Mouse (Mus musculus) retina, embryonic 14.5 days (tissue): ENCODE measurements at regions not wholly inside any gene's neighbourhood (a gene's known extent, or its start where the extent isn't known, plus 50 kb on each side); places are given as distances from the start of the nearest gene placed in this dataset.

ENCODE experiments used
- DNase-seq: peaks from one replicate; pipeline ENCODE4 v3.0.0-alpha.2; 2015; ENCODE audit warnings: low spot score

- peak; percentile 83 for DNase-seq
Observed at GRCm38 (mm10) chr4:35417866-35418265, 191.9 kb upstream of the C9orf72 start.

GRCm38 (mm10) chr4:35413488-35413887, 187.5 kb upstream of the C9orf72 start:
- DNase-seq = peak; percentile 32

GRCm38 (mm10) chr4:35405301-35406006, 179.5 kb upstream of the C9orf72 start:
- no peak for DNase-seq

- no peak for DNase-seq
Observed at GRCm38 (mm10) chr4:35404068-35404467, 178.1 kb upstream of the C9orf72 start.

- no peak for DNase-seq
Observed at GRCm38 (mm10) chr4:35403594-35403993, 177.6 kb upstream of the C9orf72 start.

- DNase-seq = no peak
Observed at GRCm38 (mm10) chr4:35402376-35403133, 176.6 kb upstream of the C9orf72 start.

- DNase-seq = no peak
Observed at GRCm38 (mm10) chr4:35401783-35402182, 175.8 kb upstream of the C9orf72 start.

GRCm38 (mm10) chr4:35400511-35400910, 174.5 kb upstream of the C9orf72 start:
- no peak for DNase-seq

- DNase-seq = no peak
Observed at GRCm38 (mm10) chr4:35395583-35395877, 169.6 kb upstream of the C9orf72 start.

- DNase-seq = peak; percentile 12
Observed at GRCm38 (mm10) chr4:35394821-35395582, 169.0 kb upstream of the C9orf72 start.

- no peak for DNase-seq
Observed at GRCm38 (mm10) chr4:35375791-35376190, 149.8 kb upstream of the C9orf72 start.

- no peak for DNase-seq
Observed at GRCm38 (mm10) chr4:35373213-35373860, 147.4 kb upstream of the C9orf72 start.

- DNase-seq = peak; percentile 91
Observed at GRCm38 (mm10) chr4:35372528-35373212, 146.7 kb upstream of the C9orf72 start.

GRCm38 (mm10) chr4:35364161-35364560, 138.2 kb upstream of the C9orf72 start:
- DNase-seq = no peak

GRCm38 (mm10) chr4:35362176-35362575, 136.2 kb upstream of the C9orf72 start:
- DNase-seq = no peak

- DNase-seq = no peak
Observed at GRCm38 (mm10) chr4:35359376-35359775, 133.4 kb upstream of the C9orf72 start.

GRCm38 (mm10) chr4:35356904-35357563, 131.1 kb upstream of the C9orf72 start:
- DNase-seq = no peak

GRCm38 (mm10) chr4:35356051-35356450, 130.1 kb upstream of the C9orf72 start:
- DNase-seq = no peak

GRCm38 (mm10) chr4:35354046-35354445, 128.1 kb upstream of the C9orf72 start:
- DNase-seq = peak; percentile 54

GRCm38 (mm10) chr4:35352606-35353005, 126.6 kb upstream of the C9orf72 start:
- DNase-seq = no peak

GRCm38 (mm10) chr4:35350465-35350864, 124.5 kb upstream of the C9orf72 start:
- no peak for DNase-seq
